Mouse (Mus musculus) left cerebral cortex, adult 2 months (tissue): ENCODE results near the gene Mrgprx2. TPM values are rescaled to one million over a fixed set of nuclear protein-coding genes. Genes with fewer than 3 reads are reported as not detected.
"Not testable (repeated sequence)": the region's sequence is repeated elsewhere in the genome, so short reads cannot be mapped to it uniquely, and the experiment has no call there.

Experiments
- DNase-seq, 2 experiments: peaks; one replicate each; pipeline ENCODE4 v3.0.0; 2021 to 2022; ENCODE audit warnings: low spot score in 2 of 2, mixed read lengths in 1 of 2; ENCODE audit errors: extremely low spot score in 1 of 2
- H3K27ac ChIP-seq: fragments of 200-600 bp; 2 replicates; pipeline ENCODE4 v1.8.1; 2022
- H3K4me3 ChIP-seq: fragments of 200-600 bp; 2 replicates; pipeline ENCODE4 v1.8.1; 2022
- CTCF ChIP-seq: fragments of 200-600 bp; IDR thresholded peaks from 2 replicates; pipeline ENCODE4 v1.8.1; 2022; ENCODE audit warnings: antibody characterized with exemption, mild to moderate bottlenecking, moderate library complexity
- intact Hi-C: fragments of 180-260 bp; cut with DNase I; formaldehyde crosslinking; loops from one replicate; pipeline ENCODE4 v1.15.1; 2025
- long read RNA-seq, 2 experiments: library from polyadenylated mRNA; stranded (forward); transcript quantifications; one replicate each; pipeline ENCODE4 v2.0.0; 2021; ENCODE audit warnings: borderline mapping rate in 2 of 2
- total RNA-seq, 2 experiments: library from RNA; stranded (reverse); gene quantifications; 2 replicates each; pipeline ENCODE4 v1.2.3; 2021

The Mrgprx2 gene
- not detected for total RNA-seq
- long read RNA-seq, experiment 1 = 0 reads
- long read RNA-seq, experiment 2 = 0 reads

GRCm38 (mm10) chr7:48499221-48499620, at the start of gene Mrgprx2:
TSS of gene Mrgprx2 (minus strand) at chr7:48499321.
- no peak for DNase-seq
- no peak for TF ChIP-seq CTCF
- no peak within 1 kb of the TSS for H3K4me3 ChIP-seq
- intact Hi-C loops = no loop called here
- H3K27ac ChIP-seq = no peak within 1 kb of the TSS

GRCm38 (mm10) chr7:48456242-48456641, 42.9 kb downstream of the Mrgprx2 start, which contains the start of gene Mrgprb1:
TSS of gene Mrgprb1 (minus strand) at chr7:48456342.
- TF ChIP-seq CTCF = no peak
- no peak for DNase-seq
- Histone ChIP-seq H3K27ac (no peak within 1 kb of the TSS), H3K4me3 (no peak within 1 kb of the TSS)
- intact Hi-C loops = no loop called here

DNA sequence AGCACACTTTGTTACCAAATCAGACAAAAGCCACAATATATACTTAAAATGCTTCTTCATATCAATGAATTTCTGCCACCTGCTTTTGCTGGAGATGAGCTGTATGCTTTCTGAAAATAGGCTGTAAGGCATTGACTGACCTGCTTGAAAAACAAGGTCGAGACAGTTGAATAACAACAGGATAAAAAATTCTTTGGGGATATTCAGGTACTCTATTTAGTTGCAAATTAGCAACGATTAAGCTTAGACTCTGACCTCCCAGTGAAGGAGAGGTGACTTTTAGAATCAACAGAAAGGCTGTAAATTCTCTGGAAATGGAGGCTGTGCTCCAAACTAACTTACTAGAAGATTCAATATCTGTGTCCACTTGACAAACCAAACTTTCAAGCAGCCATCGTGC, 62.5 kb downstream of the Mrgprx2 start:
- no peak for DNase-seq
- no peak for TF ChIP-seq CTCF
- Histone ChIP-seq H3K4me3 (no peak overlapping the region), H3K27ac (no peak overlapping the region)
- intact Hi-C loops = no loop called here

DNA sequence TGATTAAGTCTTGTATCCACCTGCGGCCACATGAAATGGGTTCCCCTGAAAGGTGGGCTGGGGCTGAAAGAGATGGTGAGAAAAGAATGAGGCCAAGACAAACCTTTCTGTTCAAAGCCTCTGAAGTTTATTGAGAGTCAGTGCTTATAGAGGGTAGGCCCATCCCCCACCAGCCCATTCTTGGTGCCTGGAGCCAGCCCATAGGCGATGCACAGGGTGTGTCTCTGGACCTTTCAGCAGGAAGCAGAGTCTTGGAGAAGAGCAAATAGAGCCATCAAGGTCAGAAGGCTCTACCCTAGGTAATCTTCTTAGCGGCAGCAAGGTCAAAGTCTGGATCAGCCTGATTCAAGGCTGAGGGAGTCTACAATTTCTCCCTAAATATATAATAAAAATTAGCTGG, 63.2 kb downstream of the Mrgprx2 start:
- H3K4me3 ChIP-seq, DNase-seq, intact Hi-C loops, H3K27ac ChIP-seq: not testable (repeated sequence)

Other genes with a start within 250 kb of the Mrgprx2 start
- gene Mrgprb8, start 110.8 kb downstream of the Mrgprx2 start, total RNA-seq = not detected
- not detected for gene Mrgprb1, start 43.0 kb downstream of the Mrgprx2 start, total RNA-seq
- gene Mrgprb2, start 58.8 kb upstream of the Mrgprx2 start, total RNA-seq = not detected
- gene Mrgprb3, start 144.5 kb upstream of the Mrgprx2 start, total RNA-seq = not detected